Mouse (Mus musculus) G1E (cell line): ENCODE data around the gene Adm. TPM values are rescaled to one million over a fixed set of nuclear protein-coding genes. Genes with fewer than 3 reads are reported as not detected.

Source experiments
- ATAC-seq: 2 replicates; pipeline ENCODE4 v1.8.0; 2016; ENCODE audit warnings: mild to moderate bottlenecking; ENCODE audit not compliant: insufficient number of reproducible peaks, poor library complexity, low FRiP score, severe bottlenecking; ENCODE audit errors: extremely low read depth
- DNase-seq: peaks from one replicate; pipeline ENCODE4 v3.0.0; 2012; ENCODE audit warnings: low spot score
- H3K27me3 ChIP-seq: 2 replicates; pipeline ENCODE4 v1.6.1; 2012; ENCODE audit warnings: mild to moderate bottlenecking, low read length, inconsistent platforms; ENCODE audit not compliant: insufficient read depth
- H3K36me3 ChIP-seq: replicated peaks from 2 replicates; pipeline ENCODE3; 2012; ENCODE audit warnings: mild to moderate bottlenecking, inconsistent platforms
- H3K4me1 ChIP-seq: 2 replicates; pipeline ENCODE4 v1.6.1; 2012; ENCODE audit warnings: low read depth, low read length, inconsistent platforms, mixed read lengths; ENCODE audit not compliant: insufficient read depth
- H3K4me3 ChIP-seq: 2 replicates; pipeline ENCODE4 v1.5.1; 2012; ENCODE audit warnings: low read depth, mild to moderate bottlenecking, inconsistent platforms, low read length, moderate library complexity, mixed read lengths
- H3K9me3 ChIP-seq: replicated peaks from 2 replicates; pipeline ENCODE4 v1.6.1; 2012; ENCODE audit warnings: inconsistent platforms
- CTCF ChIP-seq: IDR thresholded peaks from 2 replicates; pipeline ENCODE4 v1.5.1; 2012; ENCODE audit warnings: low read depth, low read length, inconsistent platforms, mixed read lengths
- GATA1 ChIP-seq: IDR thresholded peaks from 2 replicates; pipeline ENCODE4 v1.6.1; 2012; ENCODE audit warnings: borderline replicate concordance, low read length, inconsistent platforms, mixed read lengths
- GATA2 ChIP-seq: IDR thresholded peaks from 2 replicates; pipeline ENCODE4 v1.6.1; 2012; ENCODE audit warnings: low read depth, low read length, inconsistent platforms, borderline replicate concordance
- POLR2AphosphoS5 ChIP-seq: IDR thresholded peaks from 2 replicates; pipeline ENCODE4 v1.6.1; 2012; ENCODE audit warnings: low read depth, low read length, inconsistent platforms; ENCODE audit not compliant: insufficient replicate concordance
- TAL1 ChIP-seq: conservative IDR thresholded peaks from 2 replicates; pipeline ENCODE4 v1.6.1; 2012; ENCODE audit warnings: low read depth, low read length, inconsistent platforms, mixed read lengths
- polyA plus RNA-seq: library from polyadenylated mRNA; stranded (reverse); fragments of >175 nt; gene quantifications from 2 replicates; pipeline ENCODE4 v1.2.3, GENCODE M21; 2012
- total RNA-seq, 2 experiments: library from RNA; stranded (forward) in 1 of 2; stranded (reverse) in 1 of 2; fragments of 200-1000 nt in 1 of 2; fragments of >200 nt in 1 of 2; fragmentation: Nextera tagmentation in 1 of 2; gene quantifications; 2 replicates each; pipeline ENCODE4 v1.2.3; 2014 to 2017

Gene Adm
- total and polyA plus RNA-seq, 3 experiments, result not detected

DNA sequence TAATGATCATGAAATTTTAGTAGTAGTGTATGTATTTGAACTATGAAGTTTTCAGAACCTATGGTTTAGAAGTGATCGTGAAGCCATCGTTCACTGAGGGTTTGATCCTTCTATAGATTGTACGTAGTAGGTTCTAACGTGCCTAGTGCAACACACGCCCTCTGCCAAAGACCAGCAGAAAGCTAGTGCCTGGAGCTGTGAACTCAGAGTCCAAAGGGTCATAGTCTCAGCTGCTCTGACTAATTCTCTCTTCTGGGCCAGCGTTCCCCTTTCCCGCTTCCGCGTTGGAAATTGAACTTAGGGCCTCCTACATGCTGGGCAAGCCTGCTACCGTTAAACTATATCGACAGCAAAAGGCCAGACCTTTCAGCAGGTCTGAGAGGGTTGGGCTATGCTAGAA lies 11.7 kb upstream of the Adm start:
- Histone ChIP-seq H3K9me3 (peaks cover 11% of the 10 kb centered on the region), H3K36me3 (no peaks in the 10 kb centered on the region), H3K4me1 (no peaks in the 10 kb centered on the region), H3K27me3 (peaks cover 5% of the 10 kb centered on the region; the same call in 1 of the 2 replicates), H3K4me3 (no peak overlapping the region)
- no peak for ATAC-seq
- DNase-seq, result no peak
- TF ChIP-seq GATA1 (no peak), POLR2AphosphoS5 (no peak), TAL1 (no peak), GATA2 (no peak), CTCF (no peak)

DNA sequence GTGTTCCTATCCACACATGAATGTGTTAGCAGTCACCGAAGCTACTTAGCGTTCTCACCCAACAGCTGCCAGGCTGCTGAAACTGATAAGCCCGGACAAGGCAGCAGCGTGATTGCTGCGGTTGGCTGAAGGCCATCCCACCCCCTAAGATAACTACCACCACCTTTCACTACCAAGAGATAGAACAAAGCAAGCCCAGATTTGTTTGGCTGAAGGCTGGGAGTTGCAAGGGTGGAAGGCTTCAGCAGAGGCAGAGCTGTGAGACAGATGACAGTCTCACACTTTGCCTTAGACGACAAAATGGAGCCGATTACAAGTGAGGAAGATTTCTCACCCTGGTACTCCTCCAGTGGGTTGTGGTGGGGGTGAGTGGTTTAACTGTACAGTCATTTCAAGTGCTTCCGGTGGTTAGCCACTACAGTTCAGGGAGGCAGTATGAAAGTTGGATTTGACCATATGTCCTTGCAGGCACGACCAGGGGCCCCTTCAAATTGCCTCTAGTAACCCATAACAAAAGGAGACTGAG lies 8.3 kb upstream of the Adm start:
- Histone ChIP-seq H3K4me1 (no peaks in the 10 kb centered on the region), H3K4me3 (no peak overlapping the region), H3K27me3 (peaks cover 5% of the 10 kb centered on the region), H3K9me3 (peaks cover 10% of the 10 kb centered on the region), H3K36me3 (no peaks in the 10 kb centered on the region)
- ATAC-seq, result no peak; the same call in 1 of the 2 replicates
- TF ChIP-seq TAL1 (no peak; the same call in 1 of the 2 replicates), CTCF (no peak), GATA1 (no peak), POLR2AphosphoS5 (no peak), GATA2 (no peak)
- DNase-seq, result no peak

DNA sequence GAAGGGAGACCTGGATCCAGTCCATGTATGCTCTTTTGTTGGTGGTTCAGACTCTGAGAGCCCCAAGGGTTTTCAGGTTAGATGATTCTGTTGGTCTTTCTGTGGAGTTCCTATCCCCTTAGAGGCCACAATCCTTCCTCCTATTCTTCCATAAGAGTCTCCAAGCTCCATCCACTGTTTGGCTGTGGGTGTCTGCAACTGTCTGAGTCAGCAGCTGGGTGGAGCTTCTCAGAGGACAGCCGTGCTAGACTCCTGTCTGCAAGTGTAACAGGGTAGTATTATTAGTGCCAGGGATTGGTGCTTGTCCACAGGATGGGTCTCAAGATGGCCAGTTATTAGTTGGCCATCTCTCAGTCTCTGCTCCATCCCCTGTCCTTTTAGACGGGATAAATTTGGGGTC lies 3.4 kb upstream of the Adm start:
- Histone ChIP-seq H3K27me3 (peaks cover 25% of the 10 kb centered on the region), H3K4me3 (no peak overlapping the region), H3K9me3 (no peaks in the 10 kb centered on the region), H3K36me3 (no peaks in the 10 kb centered on the region), H3K4me1 (no peaks in the 10 kb centered on the region)
- TF ChIP-seq POLR2AphosphoS5 (no peak), CTCF (no peak), GATA2 (no peak), TAL1 (no peak), GATA1 (no peak)
- no peak for DNase-seq
- no peak for ATAC-seq

DNA sequence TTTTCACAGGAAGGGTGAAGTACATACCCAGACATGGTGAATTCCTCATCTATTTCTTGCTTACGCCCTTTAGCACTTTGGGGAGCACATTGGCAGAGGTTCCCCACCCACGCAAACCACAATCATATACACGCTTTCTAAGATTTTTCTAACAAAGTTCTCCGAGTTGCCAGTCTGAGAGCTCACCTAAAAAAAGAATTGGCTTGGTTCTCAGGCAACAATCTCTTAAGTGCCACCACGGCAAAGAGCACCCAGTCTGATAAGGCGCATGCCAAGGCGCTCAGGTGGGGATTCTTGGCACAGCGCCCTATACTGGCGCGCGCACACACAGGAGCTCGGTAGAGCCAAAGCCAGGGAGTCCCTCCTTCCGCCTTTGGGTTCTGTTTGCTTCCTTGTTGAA lies 2.5 kb upstream of the Adm start:
- no peaks in the 10 kb centered on the region for H3K4me1 ChIP-seq
- H3K27me3 ChIP-seq, result peaks cover 26% of the 10 kb centered on the region
- TF ChIP-seq POLR2AphosphoS5 (no peak), TAL1 (no peak), GATA1 (no peak), CTCF (no peak), GATA2 (no peak)
- H3K9me3 ChIP-seq, result no peaks in the 10 kb centered on the region
- ATAC-seq (no peak), DNase-seq (no peak)
- no peak overlapping the region for H3K4me3 ChIP-seq
- no peaks in the 10 kb centered on the region for H3K36me3 ChIP-seq

DNA sequence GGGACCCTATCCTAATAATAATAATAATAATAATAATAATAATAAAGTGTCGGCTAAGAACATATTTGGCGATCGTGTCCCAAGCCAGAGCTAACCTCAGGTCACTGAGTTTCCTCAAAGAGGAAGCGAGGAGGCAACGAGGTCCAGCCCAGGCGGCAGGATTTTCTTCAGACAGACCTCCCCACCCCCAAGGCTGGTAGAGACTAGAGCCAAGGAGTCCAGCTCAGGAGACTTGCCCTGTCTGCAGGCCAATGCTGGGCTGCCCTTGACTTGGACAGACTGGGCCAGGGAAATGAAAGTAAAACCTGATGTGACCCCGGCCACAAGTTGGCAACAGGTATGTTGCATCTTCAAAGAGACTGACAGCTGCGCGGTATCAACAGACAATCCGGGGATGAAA lies 2.0 kb upstream of the Adm start:
- ATAC-seq, result no peak
- H3K4me3 ChIP-seq, result no peak overlapping the region

DNA sequence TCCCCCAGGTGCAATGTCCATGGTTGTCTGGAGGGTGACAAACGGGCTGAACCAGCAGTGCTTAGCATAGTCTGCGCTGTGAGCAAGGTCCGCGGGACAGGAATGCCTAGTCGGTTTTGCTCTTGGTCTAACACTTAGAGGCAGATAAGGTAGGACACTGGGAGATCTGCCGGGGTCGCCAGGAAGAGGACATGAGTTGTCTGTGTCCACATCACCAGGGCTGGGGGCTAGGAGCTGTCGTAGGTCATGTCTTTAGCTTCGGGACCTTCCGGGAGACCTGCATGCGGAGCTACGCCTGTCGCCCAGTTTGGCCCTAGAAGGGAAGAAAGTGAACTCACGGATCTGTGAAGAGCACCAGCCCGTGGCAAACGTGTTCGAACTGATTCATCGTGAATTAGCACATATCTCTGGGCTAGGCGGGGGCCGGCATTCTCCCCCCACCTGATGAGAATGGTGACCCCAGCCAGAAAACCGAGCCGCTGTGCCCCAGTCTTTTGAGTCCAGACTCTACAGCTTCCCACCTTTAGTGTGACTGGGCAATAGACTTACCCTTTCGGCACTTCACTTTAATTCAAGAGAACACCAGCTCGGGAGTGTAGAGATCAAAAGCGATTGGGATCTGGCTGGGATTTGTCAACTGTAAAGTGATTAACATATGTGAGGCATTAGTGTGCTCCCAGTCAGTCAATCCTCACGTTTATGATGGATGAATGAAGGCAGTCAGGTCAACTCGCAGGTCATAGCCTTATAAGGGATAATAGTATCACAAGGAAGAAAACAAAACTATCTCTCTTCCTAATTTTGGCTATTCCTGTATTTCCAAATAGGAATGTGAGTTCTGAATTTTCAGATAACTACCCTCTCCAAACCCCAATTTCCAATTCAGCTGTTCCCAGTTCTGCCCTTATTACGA lies 1.0 kb upstream of the Adm start:
- no peaks in the 10 kb centered on the region for H3K9me3 ChIP-seq
- no peak for DNase-seq
- no peaks in the 10 kb centered on the region for H3K36me3 ChIP-seq
- H3K27me3 ChIP-seq, result peaks cover 25% of the 10 kb centered on the region
- H3K4me1 ChIP-seq, result peaks cover 3% of the 10 kb centered on the region; the same call in 1 of the 2 replicates
- TF ChIP-seq POLR2AphosphoS5 (no peak), CTCF (no peak), TAL1 (no peak), GATA2 (no peak), GATA1 (no peak)
- ATAC-seq, result no peak
- H3K4me3 ChIP-seq, result no peak overlapping the region

More for the DNA sequence above, 2.0 kb upstream of the Adm start:
- H3K4me1 ChIP-seq, result peaks cover 3% of the 10 kb centered on the region; the same call in 1 of the 2 replicates
- no peak for DNase-seq
- no peaks in the 10 kb centered on the region for H3K36me3 ChIP-seq
- H3K9me3 ChIP-seq, result no peaks in the 10 kb centered on the region
- TF ChIP-seq GATA1, result no peak
- no peak for TF ChIP-seq GATA2
- no peak for TF ChIP-seq CTCF
- no peak for TF ChIP-seq POLR2AphosphoS5
- TF ChIP-seq TAL1, result no peak
- peaks cover 24% of the 10 kb centered on the region for H3K27me3 ChIP-seq
